8 mouse cellular contexts compared by ENCODE assay signal in genomic region chr5:139351134-139351533, GRCm38 (mm10). TPM values are rescaled to one million over a fixed set of nuclear protein-coding genes. Genes with fewer than 3 reads are reported as not detected.
DNase-seq lines count a peak whose midpoint lies in the region; ATAC-seq lines count a peak whose summit lies in the region.

Gene Cox19, minus strand, starts transcription at chr5:139351418.

- DNase-seq in layer of hippocampus, adult 8-10 months (ENCODE audit: low spot score in 2 of 2): no peak
- no peak for DNase-seq in layer of hippocampus, adult 9-10 months (ENCODE audit: low spot score)
- no peak for DNase-seq in left cerebral cortex, postnatal 10 days (ENCODE audit: extremely low spot score in 1 of 2, low spot score in 2 of 2)
- DNase-seq in frontal cortex, postnatal 25 days (ENCODE audit: low spot score in 2 of 2): no peak
- no peak for DNase-seq in cerebellum, postnatal 25 days

- 0 out of 2 replicates have a peak within 1 kb of the TSS, but pooled peaks have one; percentile 35 for H3K9ac ChIP-seq in heart, embryonic 12.5 days

- no peak within 1 kb of the TSS for H3K4me2 ChIP-seq in heart, embryonic 12.5 days

- H3K9me3 ChIP-seq in heart, embryonic 12.5 days (replicated peaks): no peaks in the 10 kb centered on the region

- H3K4me3 ChIP-seq in brown adipose tissue, adult 24 weeks (ENCODE audit: insufficient read depth, low read depth, low read length): no peak within 1 kb of the TSS
- H3K4me3 ChIP-seq in heart, embryonic 12.5 days: no peak within 1 kb of the TSS

- peaks cover 76% of the 10 kb centered on the region for H3K27me3 ChIP-seq in heart, embryonic 12.5 days (replicated peaks)

- H3K27ac ChIP-seq in brown adipose tissue, adult 24 weeks (replicated peaks; ENCODE audit: low read depth, low read length): no peak within 1 kb of the TSS
- H3K27ac ChIP-seq in heart, embryonic 12.5 days (ENCODE audit: poor library complexity, severe bottlenecking): no peak within 1 kb of the TSS

- 49% methylated on average over 5 of the region's 5 CpGs for WGBS in heart, embryonic 12.5 days

- intact Hi-C loops in left cerebral cortex, postnatal 10 days (cut with DNase I): no loop called here

- H3K4me1 ChIP-seq in brown adipose tissue, adult 24 weeks (ENCODE audit: control insufficient read depth, insufficient read depth, insufficient read length, low read length): no peaks in the 10 kb centered on the region
- peaks cover 8% of the 10 kb centered on the region for H3K4me1 ChIP-seq in heart, embryonic 12.5 days (replicated peaks)

- H3K36me3 ChIP-seq in heart, embryonic 12.5 days: no peaks in the 10 kb centered on the region

- ATAC-seq in heart, embryonic 12.5 days (ENCODE audit: insufficient number of reproducible peaks, low FRiP score): no peak
- ATAC-seq in monocyte, adult 5-6 weeks (replicated peaks; ENCODE audit: insufficient number of reproducible peaks, low FRiP score, low TSS enrichment, poor library complexity, severe bottlenecking): no peak

RNA-seq across cellular contexts. Expression of gene Cox19, which starts in this region (rescaled TPM):
- 10 to 100 TPM; 59.0 to 75.5 (median 67.5) TPM for total RNA-seq in layer of hippocampus, adult 8-10 months (2022)
- polyA plus RNA-seq in brown adipose tissue, adult 24 weeks (2012; ENCODE audit: insufficient read depth, insufficient read length, missing spikeins): 250 and 278 TPM in 2 replicates
- 66.2 and 72.6 TPM in 2 replicates for polyA plus RNA-seq in heart, embryonic 12.5 days (2016; fragmentation: Nextera tagmentation; extraction: Ambion mirVana)
- total RNA-seq in left cerebral cortex, postnatal 10 days (2021): 10 to 100 TPM; 75.2 to 90.2 TPM
- total RNA-seq in monocyte, adult 5-6 weeks (2017): 9.5 to 46.4 TPM (median 15.2 TPM) in 3 replicates
